Mouse (Mus musculus) midbrain, postnatal 0 days (tissue): Measurements from ENCODE around the gene Gnl3l. TPM values are rescaled to one million over a fixed set of nuclear protein-coding genes. Genes with fewer than 3 reads are reported as not detected.

Source experiments
- ATAC-seq: fragments of 200-750 bp; cut with Nextera tagmentation; 2 replicates; pipeline ENCODE4 v1.8.0; 2017; ENCODE audit warnings: moderate number of reproducible peaks, mild to moderate bottlenecking, moderate TSS enrichment, moderate library complexity; ENCODE audit not compliant: low FRiP score
- DNase-seq: peaks from one replicate; pipeline ENCODE4 v3.0.0-alpha.2; 2015; ENCODE audit warnings: low spot score
- H3K27ac ChIP-seq: fragments of 300-500 bp; sonication (generic); 2 replicates; pipeline ENCODE4 v1.5.1; 2014; ENCODE audit warnings: low read depth, mild to moderate bottlenecking, low read length, mixed read lengths
- H3K27me3 ChIP-seq: fragments of 300-500 bp; sonication (generic); 2 replicates; pipeline ENCODE4 v1.6.1; 2014; ENCODE audit warnings: low read length, control low read depth, mixed read lengths; ENCODE audit not compliant: insufficient read depth
- H3K36me3 ChIP-seq: fragments of 300-500 bp; sonication (generic); 2 replicates; pipeline ENCODE4 v1.6.1; 2014; ENCODE audit warnings: low read length, control low read depth, mixed read lengths; ENCODE audit not compliant: insufficient read depth
- H3K4me1 ChIP-seq: fragments of 300-500 bp; sonication (generic); 2 replicates; pipeline ENCODE4 v1.6.1; 2014; ENCODE audit warnings: mild to moderate bottlenecking, control low read depth, antibody characterized with exemption, low read length, mixed read lengths; ENCODE audit not compliant: insufficient read depth
- H3K4me2 ChIP-seq: fragments of 300-500 bp; sonication (generic); 2 replicates; pipeline ENCODE4 v1.6.1; 2014; ENCODE audit warnings: low read depth, mild to moderate bottlenecking, low read length, mixed read lengths; ENCODE audit not compliant: poor library complexity, severe bottlenecking
- H3K4me3 ChIP-seq: fragments of 300-500 bp; sonication (generic); 2 replicates; pipeline ENCODE4 v1.5.1; 2014; ENCODE audit warnings: low read depth, mild to moderate bottlenecking, low read length, moderate library complexity
- H3K9ac ChIP-seq: fragments of 300-500 bp; sonication (generic); replicated peaks from 2 replicates; pipeline ENCODE4 v1.6.1; 2014; ENCODE audit warnings: mild to moderate bottlenecking, low read length, moderate library complexity, mixed read lengths; ENCODE audit not compliant: poor library complexity, severe bottlenecking
- H3K9me3 ChIP-seq: fragments of 300-500 bp; sonication (generic); 2 replicates; pipeline ENCODE4 v1.6.1; 2016; ENCODE audit warnings: low read length, control low read depth
- CTCF ChIP-seq: IDR thresholded peaks from 2 replicates; pipeline ENCODE4 v1.5.1; 2016; ENCODE audit warnings: antibody characterized with exemption, mild to moderate bottlenecking
- WGBS: fragments of 180-500 bp; shearing (Covaris S2); extraction: QIAGEN DNeasy Blood & Tissue Kit; methylation state at CpG from one replicate; pipeline ENCODE4 v1.1.7; 2014; 5-methylcytosine and 5-hydroxymethylcytosine counted together
- polyA plus RNA-seq: library from polyadenylated mRNA; unstranded; fragments of >200 nt; fragmentation: Nextera tagmentation; extraction: Ambion mirVana; gene quantifications from 2 replicates; pipeline ENCODE4 v1.2.1, GENCODE M21; 2015
- total RNA-seq: library from RNA; depleted of rRNA; stranded (reverse); fragments of >200 nt; gene quantifications from 2 replicates; pipeline ENCODE4 v1.2.3, GENCODE M21; 2014; rRNA removed

The Gnl3l gene
- total RNA-seq (170 and 195 TPM in 2 replicates), polyA plus RNA-seq (113 and 118 TPM in 2 replicates)

DNA sequence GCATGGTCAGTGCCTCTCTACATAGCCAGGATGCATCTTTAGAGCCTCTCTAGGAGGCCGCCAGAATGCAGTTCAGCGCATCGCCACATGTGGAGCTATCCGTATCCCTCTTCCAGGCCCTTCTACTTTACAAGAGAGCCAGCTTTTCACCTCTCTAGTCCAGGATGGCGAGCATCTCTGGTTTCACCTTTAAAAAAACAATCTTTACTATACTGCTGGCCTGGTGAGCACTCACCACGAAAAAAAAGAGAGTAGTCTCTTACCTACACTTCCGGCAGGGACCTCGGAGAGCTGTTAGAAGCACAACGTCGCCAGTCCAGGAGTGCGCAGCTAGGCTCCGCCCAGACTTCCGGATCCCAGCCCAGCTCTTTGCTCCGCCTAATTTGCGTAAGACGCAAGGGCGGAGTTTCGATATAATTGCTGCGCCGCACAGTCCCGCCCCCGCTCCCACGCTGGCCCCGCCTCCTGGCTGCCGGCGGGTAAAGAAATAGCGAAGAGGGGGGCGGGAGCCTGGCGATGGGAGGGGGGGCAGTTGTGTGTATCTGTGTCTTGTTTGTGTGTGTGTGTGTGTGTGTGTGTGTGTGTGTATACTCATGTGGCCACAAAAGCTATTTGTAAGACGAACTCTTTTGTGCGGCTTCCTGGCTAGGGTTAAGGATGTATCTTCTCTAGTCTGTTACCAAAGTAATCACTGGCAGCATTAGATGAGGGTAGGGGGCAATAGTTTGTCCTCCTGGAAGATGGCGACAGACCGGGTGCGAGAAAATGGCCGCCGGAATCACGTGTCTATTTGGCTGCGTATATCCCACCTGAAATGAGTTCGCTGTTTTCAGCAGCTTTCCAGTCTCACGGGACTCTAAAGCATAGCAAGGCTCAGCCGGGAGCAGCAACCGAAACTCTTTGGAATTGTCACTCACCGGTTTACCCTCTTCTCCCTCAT, at the start of gene Gnl3l:
Gene Gnl3l (minus strand): TSS at position 385 of the 940 bp plus-strand sequence.
- Histone ChIP-seq H3K9me3 (no peaks in the 10 kb centered on the region), H3K4me3 (peak within 1 kb of the TSS; percentile 41), H3K36me3 (no peaks in the 10 kb centered on the region; the same call in 1 of the 2 replicates), H3K27me3 (no peaks in the 10 kb centered on the region), H3K27ac (peak within 1 kb of the TSS; percentile 75), H3K4me2 (peak within 1 kb of the TSS; percentile 47), H3K4me1 (no peaks in the 10 kb centered on the region), H3K9ac (peak within 1 kb of the TSS; percentile 61)
- peak; percentile 94 for DNase-seq
- WGBS = 21% methylated on average over 41 of the region's 43 CpGs
- peak; percentile 96 for ATAC-seq
- TF ChIP-seq CTCF = peak; percentile 69

DNA sequence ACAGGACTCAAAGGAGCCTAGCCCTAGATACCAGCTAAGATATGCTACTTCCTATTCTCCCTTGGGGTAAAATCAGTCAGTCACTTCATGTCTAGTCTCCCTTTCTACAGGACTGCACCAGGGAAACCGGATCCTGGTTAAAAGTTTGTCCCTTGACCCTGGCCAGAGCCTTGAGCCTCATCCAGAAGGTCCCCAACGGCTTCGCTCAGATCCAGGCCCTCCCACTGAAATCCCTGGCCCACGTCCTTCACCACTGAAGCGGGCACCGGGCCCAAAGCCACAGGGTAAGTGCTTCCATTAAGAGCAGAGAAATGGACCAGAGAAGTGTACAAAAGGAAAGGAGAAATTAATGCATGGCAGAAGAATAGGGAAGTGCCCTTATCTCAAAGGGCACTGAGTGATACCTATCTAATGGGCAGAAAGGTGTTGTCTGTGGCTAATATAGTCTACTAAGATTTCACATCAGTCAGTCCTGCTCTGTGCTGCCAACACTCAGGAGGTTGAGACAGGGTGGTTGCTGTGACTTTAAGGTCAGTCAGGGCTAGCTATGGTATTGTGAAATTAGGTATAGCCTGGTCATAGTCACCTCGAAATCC, 49.0 kb upstream of the Gnl3l start:
- 81% methylated on average over 7 of the region's 7 CpGs for WGBS
- TF ChIP-seq CTCF = no peak
- ATAC-seq = no peak

DNA sequence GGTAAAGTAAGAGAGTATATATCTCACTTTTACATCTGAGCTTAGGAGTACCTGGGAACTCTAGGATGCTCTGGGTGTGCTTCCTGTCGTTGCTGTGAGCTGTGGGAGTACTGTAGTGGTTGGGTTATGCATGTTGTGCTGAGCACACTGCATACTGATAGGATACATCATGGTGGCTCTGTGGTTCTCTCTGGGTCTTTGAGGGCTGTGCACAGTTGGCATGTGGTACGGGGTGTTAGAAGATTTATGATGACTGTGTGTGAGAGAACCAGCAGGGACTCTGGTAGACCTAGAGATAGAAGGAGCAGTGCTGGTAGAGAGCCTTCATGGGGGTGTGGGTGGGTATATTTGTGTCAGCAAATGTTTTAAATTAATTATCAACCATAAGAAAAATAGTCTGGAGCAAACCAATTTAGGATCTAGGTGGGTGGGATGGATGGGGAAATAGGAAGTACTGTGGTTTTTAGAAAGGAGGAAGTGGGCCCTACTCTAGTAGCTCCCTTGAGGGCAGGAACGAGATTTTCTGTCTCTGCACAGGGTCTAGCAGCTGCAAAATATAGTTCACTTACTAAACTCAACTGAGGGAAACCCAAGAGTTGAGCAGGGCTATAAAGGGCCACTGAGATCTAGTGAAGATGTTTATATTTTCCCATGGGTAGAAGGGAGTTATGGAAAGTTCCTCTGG, 44.6 kb upstream of the Gnl3l start:
- no peak for DNase-seq
- no peak overlapping the region for H3K9ac ChIP-seq
- no peak overlapping the region for H3K4me3 ChIP-seq
- no peaks in the 10 kb centered on the region for H3K9me3 ChIP-seq
- WGBS = 73% methylated on average over 3 of the region's 3 CpGs
- no peaks in the 10 kb centered on the region for H3K4me1 ChIP-seq
- no peak for ATAC-seq
- H3K27ac ChIP-seq = no peak overlapping the region
- H3K27me3 ChIP-seq = no peaks in the 10 kb centered on the region
- peaks cover 3% of the 10 kb centered on the region; the same call in 1 of the 2 replicates for H3K36me3 ChIP-seq
- no peak overlapping the region for H3K4me2 ChIP-seq
- no peak for TF ChIP-seq CTCF

More for the DNA sequence above, 49.0 kb upstream of the Gnl3l start:
- no peak overlapping the region for H3K9ac ChIP-seq
- no peak overlapping the region for H3K4me3 ChIP-seq
- H3K4me2 ChIP-seq = no peak overlapping the region
- no peak for DNase-seq
- H3K27me3 ChIP-seq = no peaks in the 10 kb centered on the region
- H3K36me3 ChIP-seq = peaks cover 10% of the 10 kb centered on the region; the same call in 1 of the 2 replicates
- H3K27ac ChIP-seq = no peak overlapping the region
- no peaks in the 10 kb centered on the region for H3K9me3 ChIP-seq
- no peaks in the 10 kb centered on the region for H3K4me1 ChIP-seq

DNA sequence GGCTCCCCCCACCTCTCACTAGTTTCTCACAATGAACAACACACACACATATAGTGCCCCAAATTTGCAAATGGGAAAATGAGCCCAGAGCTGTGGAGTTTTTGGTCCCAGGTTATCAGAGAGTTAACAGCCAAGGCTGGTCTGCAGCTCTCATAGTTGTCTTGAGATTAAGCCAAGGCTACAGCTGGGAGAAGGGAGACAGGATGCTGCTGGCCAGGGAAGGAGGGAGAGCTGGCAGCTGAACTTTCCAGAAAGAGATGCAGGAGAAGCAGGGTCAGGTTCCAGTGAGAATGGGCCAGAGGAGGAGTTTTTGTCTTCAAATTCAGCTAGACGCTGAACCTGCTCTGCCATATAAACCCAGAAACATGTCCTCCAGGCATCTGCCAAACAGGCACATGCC, 42.2 kb upstream of the Gnl3l start:
- no peaks in the 10 kb centered on the region for H3K36me3 ChIP-seq
- no peak overlapping the region for H3K27ac ChIP-seq
- TF ChIP-seq CTCF = no peak
- no peaks in the 10 kb centered on the region for H3K9me3 ChIP-seq
- H3K27me3 ChIP-seq = no peaks in the 10 kb centered on the region
- 73% methylated on average over 1 of the region's 1 CpGs for WGBS
- ATAC-seq (no peak), DNase-seq (no peak)
- H3K4me1 ChIP-seq = no peaks in the 10 kb centered on the region
- H3K4me3 ChIP-seq = no peak overlapping the region
- no peak overlapping the region for H3K9ac ChIP-seq
- H3K4me2 ChIP-seq = no peak overlapping the region

DNA sequence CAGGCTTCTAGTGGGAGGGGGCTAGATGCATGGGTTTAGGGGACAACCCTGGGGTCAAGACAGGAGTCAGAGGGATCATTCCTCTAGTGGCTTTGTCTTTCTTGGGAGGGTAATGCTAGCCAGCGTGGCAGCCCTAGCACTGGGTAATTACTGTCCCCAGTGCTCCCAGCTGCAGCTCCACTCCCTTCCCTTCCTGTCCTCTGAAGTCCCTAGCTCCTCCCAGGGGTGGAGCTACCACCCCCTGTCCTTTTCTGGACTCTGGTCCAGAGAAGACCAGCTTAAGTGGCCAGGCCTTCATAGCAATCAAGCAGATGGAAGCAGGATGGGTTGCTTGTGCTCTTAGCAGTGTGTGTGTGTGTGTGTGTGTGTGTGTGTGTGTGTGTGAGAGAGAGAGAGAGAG, 38.4 kb upstream of the Gnl3l start:
- no peak overlapping the region for H3K9ac ChIP-seq
- no peak overlapping the region for H3K4me2 ChIP-seq
- H3K9me3 ChIP-seq = no peaks in the 10 kb centered on the region
- no peak for TF ChIP-seq CTCF
- H3K27ac ChIP-seq = no peak overlapping the region
- WGBS = 21% methylated on average over 1 of the region's 1 CpGs
- no peaks in the 10 kb centered on the region for H3K27me3 ChIP-seq
- no peak for ATAC-seq
- H3K4me3 ChIP-seq = no peak overlapping the region
- H3K36me3 ChIP-seq = no peaks in the 10 kb centered on the region
- DNase-seq = no peak
- no peaks in the 10 kb centered on the region for H3K4me1 ChIP-seq
